Mouse (Mus musculus): ENCODE data around the gene Clba1.
A peak's percentile ranks its signal among the peaks of the same experiment; 100 is the strongest.
"Not testable (repeated sequence)": the region's sequence is repeated elsewhere in the genome, so short reads cannot be mapped to it uniquely, and the experiment has no call there.

The Clba1 gene

DNA sequence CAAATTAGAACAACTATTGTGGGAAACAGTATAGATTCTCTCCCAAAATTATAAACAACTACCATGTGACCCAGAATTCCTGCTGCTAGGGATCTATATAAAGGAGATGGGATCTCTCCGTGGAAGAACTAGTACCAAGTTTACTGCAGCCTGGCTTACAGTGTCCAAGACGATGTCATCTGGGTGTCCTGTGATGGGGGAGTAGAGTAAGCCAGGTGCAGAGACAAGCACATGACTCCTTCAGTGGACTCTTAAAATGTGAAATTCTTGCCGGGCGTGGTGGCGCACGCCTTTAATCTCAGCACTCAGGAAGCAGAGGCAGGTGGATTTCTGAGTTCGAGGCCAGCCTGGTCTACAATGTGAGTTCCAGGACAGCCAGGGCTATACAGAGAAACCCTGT lies 8.1 kb downstream of the Clba1 start:
- DNase-seq (ENCODE audit: low read depth, low spot score), result not testable (repeated sequence)

DNA sequence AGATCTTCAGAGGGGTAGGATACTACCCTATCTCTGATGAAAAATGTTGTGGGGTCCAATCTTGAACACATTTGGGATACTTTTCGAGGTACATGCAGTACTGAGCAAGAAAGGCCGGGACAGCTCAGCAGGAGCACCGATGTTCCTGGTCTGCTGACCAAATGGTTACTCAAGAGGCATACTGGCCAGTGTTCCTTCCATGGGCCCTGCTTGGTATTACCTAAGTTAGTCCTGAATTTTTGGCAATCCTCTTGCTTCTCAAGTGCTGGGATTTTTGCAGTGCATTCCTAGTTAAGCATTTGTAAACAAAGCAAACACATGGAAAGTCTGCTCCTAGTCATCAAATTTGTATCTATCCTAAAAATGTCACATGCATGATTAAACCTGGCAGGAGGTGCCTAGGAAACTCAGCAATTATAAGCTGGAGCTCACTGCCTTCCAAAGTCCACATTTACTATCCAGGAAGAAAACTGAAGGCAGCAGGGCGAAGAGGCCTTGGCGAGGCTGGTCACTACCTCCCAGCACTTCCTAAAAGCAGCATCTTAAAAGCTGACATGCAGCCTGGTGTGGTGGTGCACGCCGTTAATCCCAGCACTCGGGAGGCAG lies 10.4 kb downstream of the Clba1 start:
- DNase-seq (ENCODE audit: low read depth, low spot score), result no peak

DNA sequence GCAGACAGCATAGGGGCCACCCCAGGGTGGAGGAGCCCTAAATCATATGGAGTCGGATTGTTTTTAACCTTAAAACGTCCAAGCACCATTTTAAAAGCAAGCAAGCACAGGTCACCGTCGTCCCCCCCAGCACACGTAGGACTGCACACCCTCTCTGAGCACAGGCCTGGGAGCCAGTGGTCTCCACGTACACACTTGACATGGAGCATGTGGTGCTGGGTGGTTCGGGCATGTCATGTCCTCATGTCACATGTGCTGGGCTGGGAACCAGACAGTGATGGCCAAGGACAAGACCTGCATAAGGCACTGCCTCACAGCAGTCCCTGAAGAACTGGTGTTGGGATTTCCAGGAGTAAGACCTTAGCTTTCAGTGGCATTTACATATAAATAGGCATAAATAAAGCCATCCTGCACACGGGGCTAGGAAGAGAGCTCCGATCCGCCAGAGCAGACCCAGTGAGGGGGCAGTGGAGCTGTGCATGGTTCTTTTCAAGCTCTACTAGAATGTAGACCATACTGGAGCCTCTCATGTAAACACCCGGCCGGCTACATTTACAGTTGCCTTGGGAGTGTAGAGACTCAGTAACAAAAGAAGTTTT lies 11.8 kb downstream of the Clba1 start:
- DNase-seq (ENCODE audit: low read depth, low spot score), result no peak

DNA sequence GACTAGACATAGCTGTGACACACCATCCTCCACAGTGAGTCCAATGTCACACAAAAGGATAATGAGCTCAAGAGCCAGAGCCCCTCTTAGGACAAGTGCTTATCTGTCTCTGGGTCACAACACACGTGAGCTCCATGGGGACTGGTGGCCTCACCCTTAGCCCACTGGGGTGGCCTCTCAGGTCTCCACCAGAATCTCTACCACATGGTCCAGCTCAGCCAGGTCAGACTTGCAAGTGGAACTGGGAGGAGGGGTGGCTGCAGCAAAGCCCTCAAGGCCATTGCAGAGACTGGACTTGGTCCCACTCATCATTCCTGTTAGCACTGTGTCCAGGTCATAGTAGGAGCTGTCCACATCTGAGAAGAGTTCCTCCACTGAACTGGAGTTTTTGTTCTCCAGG lies 12.5 kb downstream of the Clba1 start:
- DNase-seq (ENCODE audit: low read depth, low spot score), result no peak

DNA sequence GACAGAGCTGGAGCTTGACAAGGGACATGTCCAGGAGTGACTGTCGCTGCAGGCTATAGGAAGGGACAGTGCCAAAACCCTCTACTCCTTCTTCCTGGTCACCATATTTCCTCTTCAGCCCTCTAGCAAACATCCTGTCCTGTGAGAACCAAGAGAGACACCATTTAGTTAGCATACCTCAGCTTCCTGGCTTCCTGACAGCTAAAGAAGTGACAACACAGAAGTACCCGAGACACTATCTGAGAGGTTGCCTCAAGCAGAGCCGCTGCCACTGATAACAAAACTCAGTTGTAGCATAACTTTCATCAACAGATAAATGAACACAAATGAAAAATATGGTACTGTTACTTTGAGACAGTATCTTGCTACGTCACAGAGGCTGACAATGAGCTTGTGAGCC lies 13.2 kb downstream of the Clba1 start:
- DNase-seq (ENCODE audit: low read depth, low spot score), result no peak

DNA sequence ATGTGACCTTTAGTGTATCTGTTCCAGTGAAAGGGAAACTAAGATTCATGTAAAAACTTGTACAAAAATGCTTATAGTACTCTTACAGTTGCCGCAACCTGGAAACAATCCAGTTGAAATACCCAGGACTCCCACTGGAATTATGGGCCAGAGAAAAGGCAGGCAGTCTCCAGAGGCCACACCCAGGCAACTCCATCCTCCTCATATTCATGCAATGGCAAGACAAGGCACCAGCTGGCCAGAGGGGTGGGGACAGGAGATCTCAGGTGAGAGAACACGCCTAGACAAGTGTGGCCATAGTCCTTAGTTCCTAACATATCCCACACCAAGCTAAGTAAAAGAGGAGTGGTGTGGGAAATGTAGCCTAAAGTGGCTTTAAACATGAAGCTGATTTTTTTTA lies 13.9 kb downstream of the Clba1 start:
- DNase-seq (ENCODE audit: low read depth, low spot score), result peak; percentile 34

DNA sequence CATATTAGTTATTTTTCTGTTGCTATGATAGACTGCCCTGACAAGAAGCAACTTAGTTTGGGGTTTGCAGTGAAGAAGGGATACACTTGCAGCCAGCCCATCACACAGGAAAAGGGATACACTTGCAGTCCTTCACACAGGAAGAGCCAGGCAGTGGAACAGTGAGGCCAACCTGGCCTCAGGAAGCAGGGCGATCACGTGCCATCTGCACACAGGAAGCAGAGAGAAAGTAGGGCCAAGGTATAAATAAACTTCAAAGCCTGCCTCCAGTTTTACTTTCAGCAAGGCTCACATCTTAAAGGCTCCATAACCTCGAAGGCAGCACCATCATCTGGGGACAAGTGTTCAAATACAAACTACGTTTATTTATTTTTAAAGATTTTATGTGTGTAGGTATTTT lies 14.5 kb downstream of the Clba1 start:
- no peak for DNase-seq (ENCODE audit: low read depth, low spot score)

DNA sequence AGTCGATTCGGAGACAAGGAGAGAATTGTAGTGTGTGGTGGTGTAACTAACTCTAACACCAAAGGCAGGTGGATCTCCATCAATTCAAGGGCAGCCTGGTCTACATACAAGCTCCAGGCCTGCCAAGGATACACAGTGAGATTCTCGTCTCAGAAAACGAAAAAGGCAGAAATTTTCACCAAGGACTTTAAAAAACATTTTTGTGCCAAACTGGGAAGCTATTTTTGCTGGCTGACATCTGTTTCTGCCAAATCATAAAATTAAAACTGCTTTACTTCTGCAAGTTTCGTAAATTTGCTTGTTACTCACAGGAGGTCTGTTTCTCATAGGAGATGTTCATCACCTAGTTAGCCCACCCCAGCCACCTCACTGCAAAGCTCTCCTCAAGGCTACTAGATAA lies 17.2 kb downstream of the Clba1 start:
- DNase-seq (ENCODE audit: low read depth, low spot score), result no peak

DNA sequence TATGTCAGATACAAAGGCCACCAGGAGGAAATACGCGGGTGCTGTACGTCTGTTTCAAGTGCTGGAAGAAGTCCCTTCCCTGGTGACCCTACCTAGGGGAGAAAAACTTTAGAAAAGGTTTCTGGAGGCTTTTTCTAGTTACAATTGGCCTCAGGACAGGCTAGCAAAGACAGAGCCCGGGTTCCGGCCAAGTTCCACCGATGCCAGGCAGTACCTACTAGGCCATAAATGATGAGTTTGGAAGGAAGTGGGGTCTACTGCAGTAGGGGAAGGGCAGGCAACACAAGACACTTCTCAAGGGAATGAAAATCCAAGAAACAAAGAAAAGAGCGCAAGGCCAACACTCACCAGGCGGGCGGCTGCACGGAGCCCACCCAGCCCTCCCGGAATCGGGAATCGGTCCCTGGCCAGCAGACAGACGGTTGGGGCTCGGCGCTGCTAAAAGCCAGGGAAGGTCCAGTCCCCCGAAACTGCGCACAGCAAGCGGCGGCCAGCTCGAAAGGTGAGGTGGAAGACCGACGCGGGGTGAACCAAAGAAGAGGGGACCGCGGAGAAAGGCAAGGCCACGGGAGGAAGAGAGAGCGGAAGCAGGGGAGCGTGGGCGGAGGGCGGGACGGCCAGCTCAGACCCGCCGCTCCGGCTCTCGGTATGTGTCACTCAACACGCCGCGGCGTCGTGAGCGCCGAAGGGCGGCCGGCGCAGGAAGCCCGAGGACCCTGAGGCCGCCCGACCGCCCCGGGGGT lies 19.9 kb downstream of the Clba1 start:
- peak; percentile 81 for DNase-seq (ENCODE audit: low read depth, low spot score)

DNA sequence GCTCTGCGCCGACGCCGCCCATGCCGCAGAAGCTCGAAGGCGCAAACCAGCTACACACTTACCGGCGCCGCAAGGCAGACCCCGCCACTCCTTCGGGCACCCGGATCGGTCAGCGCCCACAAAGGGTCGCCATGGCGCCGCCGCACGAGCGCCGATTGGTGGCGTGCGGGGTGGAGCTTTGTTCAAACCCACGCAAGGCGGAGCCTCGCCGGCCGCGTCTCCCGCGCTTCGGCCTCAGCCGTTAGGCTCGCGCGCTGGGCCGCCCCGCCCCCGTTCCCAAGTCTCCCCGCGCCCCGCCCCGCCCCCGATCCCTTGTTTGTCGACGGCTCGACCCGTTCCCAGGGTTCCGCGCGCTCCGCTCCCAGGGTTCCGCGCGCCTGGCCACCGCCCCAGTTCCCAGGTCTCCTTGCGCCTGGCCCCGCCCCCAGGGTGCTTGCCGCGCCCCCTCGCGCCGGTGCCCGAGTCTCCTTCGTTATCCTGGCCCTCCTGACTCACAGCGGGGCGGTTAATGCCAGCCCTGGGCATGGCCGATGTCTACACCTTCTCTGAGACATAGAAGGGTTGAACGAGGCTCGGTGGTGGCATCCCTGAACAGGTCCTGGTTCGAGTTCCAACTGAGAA lies 20.6 kb downstream of the Clba1 start, which contains the start of gene Cdca4:
Gene Cdca4 (minus strand): TSS at position 180 of the 621 bp plus-strand sequence.
- DNase-seq (ENCODE audit: low read depth, low spot score), result peak; percentile 94

DNA sequence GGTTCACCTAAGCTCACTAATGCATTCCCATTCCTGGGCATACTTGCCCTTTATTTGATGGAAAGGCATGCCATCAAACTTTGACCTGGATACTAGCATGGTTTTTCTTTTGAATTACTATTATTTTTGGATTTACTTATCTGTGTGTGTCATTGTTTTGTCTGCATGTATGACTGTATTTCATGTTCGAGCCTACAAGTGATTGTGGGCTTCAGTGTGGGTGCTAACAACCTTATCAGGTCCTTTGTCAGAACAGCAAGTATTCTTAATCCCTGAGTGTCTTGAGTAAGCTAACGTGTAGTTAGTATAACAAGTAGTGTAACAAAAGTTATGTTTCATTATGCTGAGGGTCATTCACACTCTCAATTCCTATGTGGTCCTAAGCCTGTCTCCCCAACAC lies 21.4 kb downstream of the Clba1 start:
- no peak for DNase-seq (ENCODE audit: low read depth, low spot score)

DNA sequence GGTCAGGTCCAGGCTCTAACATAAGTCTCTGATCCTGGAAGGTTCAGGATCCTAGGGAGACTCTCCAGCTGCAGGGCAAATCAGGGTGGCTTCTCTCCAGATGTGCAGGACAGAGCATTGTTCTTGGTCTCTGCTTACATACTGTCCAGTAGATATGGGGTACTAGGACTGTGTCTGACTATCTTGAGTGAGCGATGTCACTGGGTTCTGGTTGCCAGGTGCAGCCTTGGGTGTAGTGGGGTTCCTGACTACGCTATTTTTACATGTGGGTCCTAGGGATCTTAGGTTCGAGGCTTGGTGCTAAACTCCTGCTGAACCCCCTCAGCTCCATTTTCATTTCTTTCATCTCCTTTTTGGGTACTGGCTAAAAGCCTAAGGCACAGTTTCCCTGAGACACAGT lies 21.8 kb downstream of the Clba1 start:
- DNase-seq (ENCODE audit: low read depth, low spot score), result no peak

DNA sequence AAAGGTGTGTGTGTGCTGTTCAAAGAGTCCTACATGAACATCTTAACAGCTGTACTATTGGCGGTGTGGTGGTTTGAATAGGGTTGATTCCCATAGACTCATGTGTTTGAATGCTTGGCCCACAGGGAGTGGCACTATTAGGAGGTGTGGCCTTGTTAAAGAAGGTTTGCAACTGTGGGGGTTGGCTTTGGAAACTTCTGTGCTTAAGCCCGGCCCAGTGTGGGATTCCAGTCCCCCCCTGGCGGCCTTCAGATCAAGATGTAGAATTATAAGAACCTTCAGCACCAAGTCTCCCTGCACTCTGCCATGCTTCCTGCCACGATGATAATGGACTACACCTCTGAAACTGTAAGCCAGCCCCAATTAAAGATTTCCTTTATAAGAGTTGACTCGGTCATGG lies 23.7 kb downstream of the Clba1 start:
- no peak for DNase-seq (ENCODE audit: low read depth, low spot score)

DNA sequence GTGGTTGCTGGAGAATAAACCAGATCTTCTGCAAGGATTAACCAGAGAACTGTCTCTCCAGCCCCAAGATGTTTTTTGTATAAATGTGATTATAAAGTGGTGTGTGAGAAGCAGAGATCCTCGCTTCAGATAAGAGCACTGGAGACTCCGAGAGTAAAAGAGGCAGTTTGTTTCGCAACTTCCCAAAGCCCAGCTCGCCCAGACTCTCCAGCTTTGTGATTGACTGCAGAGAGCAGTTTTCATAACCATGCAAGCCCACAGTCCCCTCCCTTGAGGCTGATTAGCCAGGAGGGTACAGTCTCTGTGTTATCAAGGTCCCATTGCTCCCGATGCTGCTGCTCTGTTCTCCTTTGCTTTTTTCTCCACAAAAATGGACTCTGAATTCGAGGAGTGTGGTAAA lies 24.8 kb downstream of the Clba1 start:
- DNase-seq (ENCODE audit: low read depth, low spot score), result no peak

DNA sequence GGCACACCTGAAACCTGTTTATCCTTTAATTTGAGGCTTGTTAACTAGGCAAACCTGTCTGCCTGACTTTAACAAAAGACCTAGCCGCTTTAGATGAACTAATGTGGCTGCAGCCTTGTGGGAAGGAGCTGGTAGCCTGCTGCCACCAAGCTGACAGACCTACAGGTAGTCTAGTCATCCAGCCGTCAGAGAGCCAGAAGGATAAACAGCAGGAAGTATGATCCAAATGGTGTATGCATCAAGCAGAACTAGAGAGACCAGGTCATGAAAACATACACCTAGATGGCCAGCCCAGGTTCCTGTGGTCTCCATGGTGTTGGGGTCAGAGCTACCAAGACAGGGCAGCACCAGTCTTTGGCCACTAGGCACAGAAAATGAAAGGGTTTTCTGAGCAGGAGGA lies 26.3 kb downstream of the Clba1 start:
- DNase-seq (ENCODE audit: low read depth, low spot score), result no peak

DNA sequence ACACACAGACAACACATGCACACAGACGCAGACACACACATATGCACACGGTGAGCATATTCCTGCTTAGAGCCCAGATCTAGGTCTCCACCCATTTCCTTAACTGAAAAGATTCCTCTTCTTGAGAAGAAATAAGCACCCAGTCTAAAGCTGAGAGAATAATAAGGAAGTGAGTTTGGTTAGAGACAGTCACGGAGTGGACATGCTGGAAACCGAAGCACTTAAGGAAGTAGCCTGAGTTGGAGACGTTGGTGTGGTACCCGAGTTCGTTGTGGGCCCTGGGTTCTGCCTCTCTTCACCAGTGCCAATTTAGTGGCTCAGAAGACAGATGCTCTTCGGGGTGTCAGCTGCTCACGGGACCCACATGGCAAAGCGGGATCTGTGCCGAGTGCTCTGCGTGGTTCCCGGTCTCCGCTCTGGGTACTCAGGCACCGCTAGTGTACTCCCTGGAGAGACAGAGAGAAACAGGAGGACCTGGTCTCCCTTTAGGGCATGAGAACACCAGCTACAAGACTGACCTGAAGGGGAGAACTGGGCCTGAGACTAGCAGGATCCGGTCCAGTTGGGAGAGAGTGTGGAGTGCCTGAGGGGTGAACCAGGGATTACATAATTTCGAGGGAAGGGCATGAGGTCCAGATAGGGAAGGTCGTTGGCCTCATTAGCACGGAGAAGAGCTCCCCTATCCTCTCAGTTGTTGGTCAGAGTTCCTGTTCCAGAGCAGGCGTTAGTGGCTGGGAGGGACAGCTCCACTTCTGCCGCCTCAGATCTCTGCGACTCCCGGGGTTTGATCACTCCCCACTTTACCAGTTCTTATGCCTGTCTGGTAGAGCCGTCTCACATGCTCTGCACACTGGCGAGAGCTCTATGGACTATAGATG lies 31.7 kb downstream of the Clba1 start:
- no peak for DNase-seq (ENCODE audit: low read depth, low spot score)

DNA sequence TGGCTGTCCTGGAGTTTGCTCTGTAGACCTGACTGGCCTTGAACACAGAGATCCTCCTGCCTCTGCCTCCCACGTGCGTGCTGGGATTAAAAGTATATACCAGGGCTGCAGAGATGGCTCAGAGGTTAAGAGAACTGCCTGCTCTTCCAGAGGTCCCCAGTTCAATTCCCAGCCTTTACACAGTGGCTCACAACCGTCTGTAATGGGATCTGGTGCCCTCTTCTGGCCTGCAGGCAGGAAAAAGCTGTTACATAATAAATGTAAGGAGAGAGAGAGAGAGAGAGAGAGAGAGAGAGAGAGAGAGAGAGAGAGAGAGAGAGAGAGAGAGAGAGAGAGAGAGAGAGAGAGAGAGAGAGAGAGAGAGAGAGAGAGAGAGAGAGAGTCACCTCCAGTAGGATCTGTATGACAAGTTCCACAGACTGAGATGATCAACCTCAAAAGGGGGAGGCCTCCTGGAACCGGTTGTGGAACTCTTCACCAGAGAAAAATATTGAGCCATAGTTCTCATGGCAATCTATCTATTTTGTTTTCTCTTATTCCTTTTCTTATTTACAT lies 32.7 kb downstream of the Clba1 start:
- not testable (repeated sequence) for DNase-seq (ENCODE audit: low read depth, low spot score)

DNA sequence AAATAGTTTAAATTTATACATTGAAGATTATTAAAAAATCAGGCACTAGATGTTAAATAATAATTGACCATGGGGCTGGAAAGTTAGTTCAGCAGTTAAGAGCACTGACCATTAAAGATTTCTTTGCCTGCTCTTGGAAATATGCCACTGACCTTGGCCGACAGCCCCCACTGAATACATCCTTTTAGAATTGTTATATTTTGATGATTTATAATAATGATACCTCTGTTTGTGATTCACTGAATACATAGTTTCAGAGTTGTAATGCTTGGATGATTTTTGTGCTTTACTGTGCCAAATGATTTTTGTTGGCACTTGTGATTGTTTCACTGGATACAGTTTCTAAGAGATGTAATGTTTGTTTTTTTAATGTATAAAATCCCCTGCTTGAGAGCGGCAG lies 33.4 kb downstream of the Clba1 start:
- DNase-seq (ENCODE audit: low read depth, low spot score), result not testable (repeated sequence)

DNA sequence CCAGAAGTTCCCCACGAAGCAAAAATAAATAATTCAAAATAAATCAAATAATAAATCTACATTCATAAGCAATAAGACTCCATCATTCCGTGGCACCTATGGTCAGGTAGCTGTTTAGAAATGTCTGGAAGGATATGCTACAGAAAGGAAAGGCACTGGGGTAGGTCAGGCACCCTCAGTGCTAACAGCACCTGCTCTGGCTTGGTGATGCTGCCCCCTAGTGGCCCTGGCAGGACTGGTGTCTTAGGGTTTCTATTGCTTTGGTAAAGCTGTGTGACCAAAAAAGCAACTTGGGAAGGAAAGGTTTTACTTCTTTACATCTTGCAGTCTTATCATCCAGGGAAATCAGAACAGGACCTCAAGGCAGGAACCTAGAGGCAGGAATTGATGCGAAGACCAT lies 35.1 kb downstream of the Clba1 start:
- DNase-seq (ENCODE audit: low read depth, low spot score), result peak; percentile 88

DNA sequence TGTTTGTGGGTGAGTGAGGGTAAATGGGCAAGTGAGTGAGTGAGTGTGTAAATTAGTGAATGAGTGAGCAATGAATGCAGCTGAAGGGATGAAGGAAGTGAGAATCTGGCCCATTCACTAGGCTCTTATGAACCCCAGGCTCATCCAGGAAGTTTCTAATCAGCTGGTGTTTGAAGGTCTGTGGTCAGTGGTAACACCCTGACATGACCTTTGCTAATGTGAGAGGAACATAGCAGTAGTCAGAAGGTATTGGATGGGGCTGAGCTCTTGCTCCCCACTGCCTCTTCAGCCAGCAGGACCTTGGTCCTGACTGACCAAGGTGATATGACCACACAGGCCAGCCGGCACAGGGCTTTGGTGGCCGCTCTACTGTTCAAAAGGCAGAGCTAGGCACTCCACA lies 39.1 kb downstream of the Clba1 start:
- DNase-seq (ENCODE audit: low read depth, low spot score), result no peak
